Mouse (Mus musculus) ES-E14 (cell line): Measurements from ENCODE around the gene Tdrd9. TPM values are rescaled to one million over a fixed set of nuclear protein-coding genes. Genes with fewer than 3 reads are reported as not detected.

Experiments used
- DNase-seq: peaks from one replicate; pipeline ENCODE4 v3.0.0-alpha.2; 2013; ENCODE audit warnings: low read depth, low spot score
- H3K27ac ChIP-seq: 2 replicates; pipeline ENCODE4 v1.5.1; 2012; ENCODE audit warnings: low read depth, mild to moderate bottlenecking, low read length, moderate library complexity, mixed read lengths; ENCODE audit not compliant: poor library complexity, insufficient read depth, severe bottlenecking
- H3K36me3 ChIP-seq: 2 replicates; pipeline ENCODE4 v1.6.1; 2012; ENCODE audit warnings: mild to moderate bottlenecking, low read length, moderate library complexity, mixed read lengths; ENCODE audit not compliant: control insufficient read depth, poor library complexity, insufficient read depth, severe bottlenecking
- H3K4me1 ChIP-seq, 2 experiments: fragments of 150-350 bp in 1 of 2; sonication (generic) in 1 of 2; 2 replicates each; pipeline ENCODE4 v1.6.1; 2012; ENCODE audit warnings: low read length in 2 of 2, mild to moderate bottlenecking in 1 of 2, mixed read lengths in 1 of 2; ENCODE audit not compliant: control insufficient read depth in 2 of 2, insufficient read depth in 2 of 2, poor library complexity in 1 of 2
- H3K4me3 ChIP-seq, 2 experiments: fragments of 150-350 bp in 1 of 2; sonication (generic) in 1 of 2; 2 replicates each; pipeline ENCODE4 v1.5.1; 2012; ENCODE audit warnings: low read length in 2 of 2, low read depth in 1 of 2, mild to moderate bottlenecking in 1 of 2, mixed read lengths in 1 of 2; ENCODE audit not compliant: insufficient read depth in 1 of 2, poor library complexity in 1 of 2, severe bottlenecking in 1 of 2
- H3K9ac ChIP-seq: 2 replicates; pipeline ENCODE4 v1.6.1; 2012; ENCODE audit warnings: low read depth, mild to moderate bottlenecking, low read length, mixed read lengths; ENCODE audit not compliant: poor library complexity, insufficient read depth, severe bottlenecking
- H3K9me3 ChIP-seq: fragments of 150-350 bp; sonication (generic); 2 replicates; pipeline ENCODE4 v1.6.1; 2012; ENCODE audit warnings: low read depth, mild to moderate bottlenecking, low read length; ENCODE audit not compliant: control insufficient read depth, insufficient read depth
- CHD2 ChIP-seq: IDR thresholded peaks from 2 replicates; pipeline ENCODE4 v1.6.1; 2014; ENCODE audit warnings: mild to moderate bottlenecking, low read depth, low read length, inconsistent platforms
- HCFC1 ChIP-seq: IDR thresholded peaks from 2 replicates; pipeline ENCODE4 v1.6.1; 2012; ENCODE audit warnings: low read length, inconsistent platforms, borderline replicate concordance; ENCODE audit not compliant: insufficient read depth
- MAFK ChIP-seq: IDR thresholded peaks from 2 replicates; pipeline ENCODE4 v1.6.1; 2014; ENCODE audit warnings: mild to moderate bottlenecking, low read depth, low read length, inconsistent platforms; ENCODE audit not compliant: insufficient read depth
- ZC3H11A ChIP-seq: IDR thresholded peaks from 2 replicates; pipeline ENCODE4 v1.6.1; 2012; ENCODE audit warnings: low read depth, mild to moderate bottlenecking, inconsistent platforms, low read length, borderline replicate concordance
- ZNF384 ChIP-seq: IDR thresholded peaks from 2 replicates; pipeline ENCODE4 v1.6.1; 2012; ENCODE audit warnings: low read depth, low read length, inconsistent platforms
- in situ Hi-C, 2 experiments: fragments of 600-800 bp; cut with MboI; formaldehyde crosslinking; loops; one replicate each; pipeline ENCODE4 v1.15.1; 2025; ENCODE audit warnings: low sequenced_read_pairs in 2 of 2, inconsistent platforms in 1 of 2; ENCODE audit not compliant: unreplicated experiment in 2 of 2
- total RNA-seq: library from RNA; depleted of rRNA; stranded (reverse); fragments of 300-350 nt; gene quantifications from 2 replicates; pipeline ENCODE4 v1.2.3, GENCODE M21; 2012

Gene Tdrd9
- total RNA-seq, 1 experiment: 0.67 TPM

DNA sequence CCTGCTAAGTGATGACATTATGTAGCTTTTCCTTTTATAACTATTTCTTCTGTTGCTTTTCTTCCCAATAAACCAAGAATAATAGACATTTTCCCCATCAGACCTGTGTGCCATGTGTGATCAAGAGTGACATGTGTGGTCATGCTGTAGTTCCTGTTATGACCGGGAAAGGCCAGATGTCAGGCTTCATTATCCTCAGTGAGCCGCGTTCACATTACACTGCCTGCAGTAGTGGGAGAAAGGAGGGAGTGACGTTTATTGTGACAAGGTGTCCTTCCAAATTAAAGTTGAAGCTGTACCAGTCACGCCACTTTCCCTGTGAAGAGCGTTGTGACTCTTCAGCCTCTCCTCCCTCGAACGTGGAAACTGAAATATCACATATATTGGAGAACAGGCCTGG lies 10.5 kb downstream of the Tdrd9 start:
- DNase-seq: no peak
- no peaks in the 10 kb centered on the region for H3K9me3 ChIP-seq
- no peak overlapping the region for H3K27ac ChIP-seq
- no peaks in the 10 kb centered on the region for H3K4me1 ChIP-seq
- in situ Hi-C loops: no loop called here
- H3K9ac ChIP-seq: no peak overlapping the region
- H3K36me3 ChIP-seq: no peaks in the 10 kb centered on the region
- no peak overlapping the region for H3K4me3 ChIP-seq
- TF ChIP-seq ZNF384: no peak
- TF ChIP-seq ZC3H11A: no peak
- no peak for TF ChIP-seq MAFK
- no peak for TF ChIP-seq CHD2
- no peak for TF ChIP-seq HCFC1

DNA sequence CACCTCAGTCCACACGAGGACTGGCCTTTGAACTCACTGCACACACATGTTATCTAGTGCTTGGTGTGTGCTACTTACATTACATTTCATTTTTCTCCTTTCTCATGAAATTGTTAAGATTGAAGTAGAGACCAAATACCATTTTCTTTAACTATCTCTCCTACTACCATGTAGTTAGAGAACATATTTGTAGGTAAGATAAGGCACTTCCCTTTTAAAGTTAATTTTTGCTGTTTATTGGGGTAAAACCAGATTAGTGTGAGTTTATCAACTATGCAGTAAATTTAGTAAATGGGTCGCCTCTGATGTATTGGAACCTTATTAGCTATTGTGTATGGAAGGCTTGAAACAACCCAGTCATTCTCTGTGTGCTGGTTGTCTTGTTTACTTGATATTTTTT lies 11.8 kb downstream of the Tdrd9 start:
- Histone ChIP-seq H3K36me3 (no peaks in the 10 kb centered on the region), H3K4me1 (no peaks in the 10 kb centered on the region), H3K4me3 (no peak overlapping the region), H3K27ac (no peak overlapping the region), H3K9me3 (no peaks in the 10 kb centered on the region), H3K9ac (no peak overlapping the region)
- no peak for DNase-seq
- TF ChIP-seq ZC3H11A: no peak
- no peak for TF ChIP-seq ZNF384
- TF ChIP-seq MAFK: no peak
- no peak for TF ChIP-seq CHD2
- TF ChIP-seq HCFC1: no peak
- in situ Hi-C loops: no loop called here

DNA sequence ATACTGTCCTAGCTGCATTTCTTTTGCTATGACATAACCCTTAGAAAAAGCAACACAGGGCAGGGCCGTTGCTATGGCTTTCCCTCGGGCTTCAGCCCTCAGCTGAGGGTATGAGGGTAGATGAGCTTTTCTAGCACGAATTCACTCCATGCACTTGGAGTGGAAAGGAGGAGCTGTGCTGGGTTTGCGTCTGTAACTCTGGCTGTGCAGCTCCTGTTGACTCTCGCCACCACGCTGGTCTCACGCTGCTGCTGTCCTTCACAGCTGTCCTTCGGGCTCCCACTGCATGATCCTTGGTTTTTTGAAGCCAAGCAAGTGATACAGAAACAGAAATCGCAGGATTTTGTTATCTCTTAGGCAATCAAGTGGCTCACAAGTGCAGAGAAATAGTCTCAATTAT lies 15.4 kb downstream of the Tdrd9 start:
- no peaks in the 10 kb centered on the region for H3K36me3 ChIP-seq
- H3K4me1 ChIP-seq: no peaks in the 10 kb centered on the region
- in situ Hi-C loops: no loop called here
- H3K4me3 ChIP-seq: no peak overlapping the region
- H3K9ac ChIP-seq: no peak overlapping the region
- DNase-seq: no peak
- TF ChIP-seq MAFK (no peak), HCFC1 (no peak), CHD2 (no peak), ZNF384 (no peak), ZC3H11A (no peak)
- H3K27ac ChIP-seq: no peak overlapping the region
- no peaks in the 10 kb centered on the region for H3K9me3 ChIP-seq

DNA sequence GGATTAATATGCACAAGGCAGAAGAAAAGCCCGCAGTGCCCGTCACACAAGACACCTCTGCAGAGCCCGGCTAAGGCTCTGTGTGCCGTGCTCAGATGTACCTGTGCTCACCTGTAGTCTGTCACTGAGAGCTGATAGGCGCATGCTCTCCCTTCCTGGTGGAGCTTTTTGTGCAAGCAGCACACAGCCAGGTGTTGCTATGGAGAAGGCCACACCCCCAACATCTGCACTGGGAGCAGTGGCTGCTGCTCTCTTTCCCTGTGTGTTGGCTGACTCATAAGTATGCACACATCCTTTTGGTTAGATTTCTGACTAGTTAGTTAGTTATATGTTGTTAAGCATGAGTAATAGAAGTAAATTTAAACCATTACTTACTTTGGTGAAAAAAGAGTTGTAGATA lies 21.3 kb downstream of the Tdrd9 start:
- Histone ChIP-seq H3K36me3 (no peaks in the 10 kb centered on the region), H3K4me1 (no peaks in the 10 kb centered on the region), H3K9me3 (no peaks in the 10 kb centered on the region), H3K4me3 (no peak overlapping the region), H3K9ac (no peak overlapping the region), H3K27ac (no peak overlapping the region)
- in situ Hi-C loops: no loop called here
- TF ChIP-seq ZC3H11A (no peak), CHD2 (no peak), MAFK (no peak), HCFC1 (no peak), ZNF384 (no peak)
- DNase-seq: no peak

DNA sequence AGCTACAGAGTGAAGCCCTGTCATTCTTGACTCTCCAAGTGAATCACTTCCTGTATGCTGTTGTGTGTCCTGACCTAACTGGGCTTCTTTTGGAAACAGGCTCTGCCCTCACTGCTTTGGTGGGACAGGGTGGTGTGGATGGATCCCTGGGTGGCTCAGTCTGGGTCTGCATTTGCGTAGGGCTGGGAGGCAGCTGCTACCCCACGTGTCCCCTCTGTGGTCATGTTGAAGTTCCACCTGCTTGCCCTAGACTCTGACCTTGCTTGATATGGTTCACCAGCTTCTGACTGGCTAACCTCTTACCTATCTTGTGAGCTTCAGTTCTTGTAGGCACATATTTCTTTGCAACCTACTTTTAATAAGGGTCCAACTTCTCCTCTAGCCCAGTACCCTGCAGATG lies 23.8 kb downstream of the Tdrd9 start:
- H3K36me3 ChIP-seq: no peaks in the 10 kb centered on the region
- no peak for TF ChIP-seq HCFC1
- TF ChIP-seq ZNF384: no peak
- TF ChIP-seq ZC3H11A: no peak
- no peak for TF ChIP-seq CHD2
- TF ChIP-seq MAFK: no peak
- no peak for DNase-seq
- no peak overlapping the region for H3K27ac ChIP-seq
- in situ Hi-C loops: no loop called here
- no peak overlapping the region for H3K4me3 ChIP-seq
- no peaks in the 10 kb centered on the region for H3K4me1 ChIP-seq
- H3K9ac ChIP-seq: no peak overlapping the region
- no peaks in the 10 kb centered on the region for H3K9me3 ChIP-seq
